Comparison of ENCODE assay signal across 10 mouse cellular contexts in the genomic region with DNA sequence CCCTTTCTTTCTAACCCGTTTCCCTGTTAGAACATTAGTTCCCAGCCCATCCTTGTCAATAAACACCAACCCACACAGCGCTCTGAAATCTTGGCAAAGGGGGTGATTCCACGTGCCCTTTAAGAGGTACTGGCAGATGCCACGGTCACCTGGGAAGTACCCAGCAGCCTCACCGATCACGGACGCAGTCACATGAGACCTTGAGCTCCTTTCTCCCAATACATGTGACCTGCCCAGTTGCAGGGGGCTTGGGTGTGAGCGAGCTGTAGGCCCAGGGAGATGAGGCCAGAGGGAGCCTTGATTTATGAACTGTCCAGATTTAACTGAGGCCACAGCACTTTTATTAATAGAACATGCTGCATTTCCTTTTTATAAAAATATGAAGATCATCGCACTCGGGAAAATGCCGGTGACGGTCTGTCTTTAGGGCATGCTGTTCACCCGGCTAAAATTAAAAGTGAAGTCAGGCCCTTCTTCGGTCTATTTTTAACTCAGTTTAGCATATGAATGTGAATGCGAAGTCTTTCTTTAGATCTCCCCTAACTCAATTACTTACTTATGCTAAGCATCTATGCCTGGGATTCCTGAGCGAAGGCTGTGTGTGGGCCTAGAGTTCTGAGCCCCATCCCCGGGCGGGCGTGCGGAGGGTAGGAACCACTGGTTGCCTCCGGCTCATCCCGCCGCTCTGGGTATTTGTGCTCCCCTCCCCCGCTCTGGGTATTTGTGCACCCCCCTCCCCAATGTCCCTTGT. TPM values are rescaled to one million over a fixed set of nuclear protein-coding genes. Genes with fewer than 3 reads are reported as not detected.
DNase-seq lines count a peak whose midpoint lies in the region; ATAC-seq and TF ChIP-seq lines count a peak whose summit lies in the region.
"Had no signal": no experiment of that assay in that cellular context is flagged by ENCODE, and none has a peak within 500 bp of the region (broad histone marks: within the 10 kb centered on the region; RNA-seq: fewer than 3 reads in every experiment).

No protein-coding gene starts in this region.

- TF ChIP-seq EP300 in liver, postnatal 0 days (IDR thresholded peaks at IDR 0.05; ENCODE audit: low read depth): no peak

- H3K9me3 ChIP-seq in lung, embryonic 15.5 days: no peaks in the 10 kb centered on the region
- no peaks in the 10 kb centered on the region for H3K9me3 ChIP-seq in embryonic facial prominence, embryonic 14.5 days (ENCODE audit: control insufficient read depth, low read length)
- H3K9me3 ChIP-seq in heart, embryonic 13.5 days: no peaks in the 10 kb centered on the region
- no peaks in the 10 kb centered on the region for H3K9me3 ChIP-seq in neural tube, embryonic 13.5 days
- no peaks in the 10 kb centered on the region for H3K9me3 ChIP-seq in liver, postnatal 0 days (ENCODE audit: low read length)

- no peak overlapping the region for H3K27ac ChIP-seq in lung, embryonic 15.5 days
- H3K27ac ChIP-seq in embryonic facial prominence, embryonic 14.5 days (replicated peaks; ENCODE audit: low read depth, low read length): peak overlapping the region; percentile 49
- H3K27ac ChIP-seq in heart, embryonic 13.5 days (replicated peaks): peak overlapping the region; percentile 91
- no peak overlapping the region for H3K27ac ChIP-seq in neural tube, embryonic 13.5 days (replicated peaks)
- no peak overlapping the region for H3K27ac ChIP-seq in liver, postnatal 0 days (ENCODE audit: low read depth)

- no peaks in the 10 kb centered on the region for H3K36me3 ChIP-seq in lung, embryonic 15.5 days
- no peaks in the 10 kb centered on the region for H3K36me3 ChIP-seq in embryonic facial prominence, embryonic 14.5 days (ENCODE audit: control insufficient read depth, insufficient read depth, low read length)
- H3K36me3 ChIP-seq in heart, embryonic 13.5 days: no peaks in the 10 kb centered on the region
- H3K36me3 ChIP-seq in neural tube, embryonic 13.5 days: no peaks in the 10 kb centered on the region
- no peaks in the 10 kb centered on the region for H3K36me3 ChIP-seq in liver, postnatal 0 days (replicated peaks; ENCODE audit: insufficient read depth, low read length)

- no peak for DNase-seq in lung, postnatal 10 days
- DNase-seq in embryonic facial prominence, embryonic 14.5 days (ENCODE audit: low spot score): peak; percentile 59
- DNase-seq in left cerebral cortex, postnatal 4 days: no peak
- DNase-seq in urinary bladder, adult 2 months (ENCODE audit: low spot score): no peak
- no peak for DNase-seq in liver, postnatal 0 days

- 44% methylated on average over 24 of the region's 24 CpGs for WGBS in lung, embryonic 15.5 days
- WGBS in embryonic facial prominence, embryonic 14.5 days: 33% methylated on average over 24 of the region's 24 CpGs
- 31% methylated on average over 24 of the region's 24 CpGs for WGBS in heart, embryonic 13.5 days
- 37% methylated on average over 24 of the region's 24 CpGs for WGBS in neural tube, embryonic 13.5 days
- 71% methylated on average over 24 of the region's 24 CpGs for WGBS in liver, postnatal 0 days (ENCODE audit: insufficient replicate concordance)

- H3K4me2 ChIP-seq in lung, embryonic 15.5 days: no peak overlapping the region
- H3K4me2 ChIP-seq in embryonic facial prominence, embryonic 14.5 days (ENCODE audit: low read depth, low read length): peak overlapping the region; percentile 10
- peak overlapping the region; percentile 65 for H3K4me2 ChIP-seq in heart, embryonic 13.5 days
- no peak overlapping the region for H3K4me2 ChIP-seq in neural tube, embryonic 13.5 days
- H3K4me2 ChIP-seq in liver, postnatal 0 days (ENCODE audit: low read depth, low read length): no peak overlapping the region

- peaks cover 11% of the 10 kb centered on the region for H3K27me3 ChIP-seq in lung, embryonic 15.5 days
- no peaks in the 10 kb centered on the region for H3K27me3 ChIP-seq in embryonic facial prominence, embryonic 14.5 days (replicated peaks; ENCODE audit: control insufficient read depth, insufficient read depth, low read length)
- H3K27me3 ChIP-seq in heart, embryonic 13.5 days (replicated peaks): no peaks in the 10 kb centered on the region
- no peaks in the 10 kb centered on the region for H3K27me3 ChIP-seq in neural tube, embryonic 13.5 days
- H3K27me3 ChIP-seq in liver, postnatal 0 days (ENCODE audit: insufficient read depth, low read length): no peaks in the 10 kb centered on the region
- H3K27me3 ChIP-seq: Patski had no signal

- no peak for TF ChIP-seq CTCF in liver, postnatal 0 days (IDR thresholded peaks at IDR 0.05; ENCODE audit: low read depth)

- intact Hi-C loops in left cerebral cortex, postnatal 4 days (cut with DNase I): no loop called here

- H3K9ac ChIP-seq in lung, embryonic 15.5 days: no peak overlapping the region
- 0 out of 2 replicates have a peak overlapping the region, but pooled peaks have one; percentile 16 for H3K9ac ChIP-seq in embryonic facial prominence, embryonic 14.5 days (ENCODE audit: low read depth, low read length)
- H3K9ac ChIP-seq in heart, embryonic 13.5 days: peak overlapping the region; percentile 78
- H3K9ac ChIP-seq in neural tube, embryonic 13.5 days: no peak overlapping the region; the same call in 1 of the 2 replicates
- no peak overlapping the region for H3K9ac ChIP-seq in liver, postnatal 0 days (replicated peaks)

- 0 out of 2 replicates have a peak, but pooled peaks have one; percentile 42 for ATAC-seq in lung, embryonic 15.5 days (ENCODE audit: borderline replicate concordance, extremely low read depth, low FRiP score, low TSS enrichment)
- peak; percentile 62; the same call in 1 of the 2 replicates for ATAC-seq in embryonic facial prominence, embryonic 14.5 days (ENCODE audit: low read depth)
- ATAC-seq in heart, embryonic 13.5 days (ENCODE audit: extremely low read depth, insufficient number of reproducible peaks, low FRiP score, low TSS enrichment): peak; percentile 51; the same call in 1 of the 2 replicates
- ATAC-seq in neural tube, embryonic 13.5 days (ENCODE audit: low read depth): peak; percentile 47; the same call in 1 of the 2 replicates
- ATAC-seq in liver, postnatal 0 days: no peak
- ATAC-seq: Patski had no signal

- no peaks in the 10 kb centered on the region for H3K4me1 ChIP-seq in lung, embryonic 15.5 days
- H3K4me1 ChIP-seq in embryonic facial prominence, embryonic 14.5 days (ENCODE audit: control insufficient read depth, insufficient read depth, low read length): peaks cover 28% of the 10 kb centered on the region; the same call in 1 of the 2 replicates
- peaks cover 72% of the 10 kb centered on the region for H3K4me1 ChIP-seq in heart, embryonic 13.5 days
- H3K4me1 ChIP-seq in neural tube, embryonic 13.5 days (replicated peaks): peaks cover 24% of the 10 kb centered on the region
- no peaks in the 10 kb centered on the region for H3K4me1 ChIP-seq in liver, postnatal 0 days (ENCODE audit: insufficient read depth)

- no peak overlapping the region for H3K4me3 ChIP-seq in lung, embryonic 15.5 days
- H3K4me3 ChIP-seq in embryonic facial prominence, embryonic 14.5 days (ENCODE audit: low read depth, low read length): no peak overlapping the region
- H3K4me3 ChIP-seq in heart, embryonic 13.5 days: peak overlapping the region; percentile 31
- H3K4me3 ChIP-seq in neural tube, embryonic 13.5 days: no peak overlapping the region
- H3K4me3 ChIP-seq in liver, postnatal 0 days (ENCODE audit: low read depth, low read length): no peak overlapping the region
- H3K4me3 ChIP-seq: erythroblast, embryonic 14.5 days had no signal

RNA-seq across cellular contexts. Expression of a gene that starts 20.4 kb away (rescaled TPM):
- polyA plus RNA-seq in lung, embryonic 15.5 days (2015; fragmentation: Nextera tagmentation; extraction: Ambion mirVana): 1.4 and 2.5 TPM in 2 replicates
- 5.8 and 5.9 TPM in 2 replicates for polyA plus RNA-seq in embryonic facial prominence, embryonic 14.5 days (2014; fragmentation: Nextera tagmentation; extraction: Ambion mirVana)
- 33.1 and 36.3 TPM in 2 replicates for polyA plus RNA-seq in heart, embryonic 13.5 days (2015; fragmentation: Nextera tagmentation; extraction: Ambion mirVana)
- polyA plus RNA-seq in neural tube, embryonic 13.5 days (2015; fragmentation: Nextera tagmentation; extraction: Ambion mirVana): 0.47 and 0.88 TPM in 2 replicates
- 1 to 10 TPM; 1.0 to 2.6 TPM for total RNA-seq in left cerebral cortex, postnatal 4 days (2021)
- 4.4 and 4.5 TPM in 2 replicates for polyA plus RNA-seq in urinary bladder, adult 2 months (2012; rRNA removed)
- 0.16 and 0.17 TPM in 2 replicates for polyA plus RNA-seq in liver, postnatal 0 days (2015; fragmentation: Nextera tagmentation; extraction: Ambion mirVana)
- polyA plus RNA-seq: erythroblast, embryonic 14.5 days had no signal

Comparison
In these comparisons a context has a peak if more than half of its experiments do, and no peak if none do; other contexts are left out.
1. H3K27ac ChIP-seq: peak in embryonic facial prominence, embryonic 14.5 days (single experiment) and heart, embryonic 13.5 days (single experiment); none in lung, embryonic 15.5 days (single experiment), neural tube, embryonic 13.5 days (single experiment) and liver, postnatal 0 days (single experiment).
2. H3K4me2 ChIP-seq: peak in embryonic facial prominence, embryonic 14.5 days (single experiment) and heart, embryonic 13.5 days (single experiment); none in lung, embryonic 15.5 days (single experiment), neural tube, embryonic 13.5 days (single experiment) and liver, postnatal 0 days (single experiment).
3. H3K9ac ChIP-seq: peak in embryonic facial prominence, embryonic 14.5 days (single experiment) and heart, embryonic 13.5 days (single experiment); none in lung, embryonic 15.5 days (single experiment), neural tube, embryonic 13.5 days (single experiment) and liver, postnatal 0 days (single experiment).